Mouse (Mus musculus) embryonic facial prominence, embryonic 15.5 days (tissue): ENCODE measurements around the gene Btn2a2. TPM values are rescaled to one million over a fixed set of nuclear protein-coding genes. Genes with fewer than 3 reads are reported as not detected.

Experiments used
- ATAC-seq: fragments of 200-750 bp; cut with Nextera tagmentation; 2 replicates; pipeline ENCODE4 v1.8.0; 2017; ENCODE audit warnings: low read depth, moderate TSS enrichment; ENCODE audit not compliant: insufficient number of reproducible peaks, low FRiP score, low TSS enrichment
- H3K27ac ChIP-seq: fragments of 300-500 bp; sonication (generic); replicated peaks from 2 replicates; pipeline ENCODE4 v1.5.1; 2015; ENCODE audit warnings: mild to moderate bottlenecking, inconsistent platforms
- H3K27me3 ChIP-seq: fragments of 300-500 bp; sonication (generic); 2 replicates; pipeline ENCODE4 v1.6.1; 2015; ENCODE audit warnings: inconsistent platforms
- H3K36me3 ChIP-seq: fragments of 300-500 bp; sonication (generic); 2 replicates; pipeline ENCODE4 v1.6.1; 2015; ENCODE audit warnings: mild to moderate bottlenecking, inconsistent platforms
- H3K4me1 ChIP-seq: fragments of 300-500 bp; sonication (generic); 2 replicates; pipeline ENCODE4 v1.6.1; 2015; ENCODE audit warnings: inconsistent platforms
- H3K4me2 ChIP-seq: fragments of 300-500 bp; sonication (generic); replicated peaks from 2 replicates; pipeline ENCODE4 v1.6.1; 2015; ENCODE audit warnings: mild to moderate bottlenecking, inconsistent platforms
- H3K4me3 ChIP-seq: fragments of 300-500 bp; sonication (generic); replicated peaks from 2 replicates; pipeline ENCODE4 v1.5.1; 2015; ENCODE audit warnings: mild to moderate bottlenecking, inconsistent platforms
- H3K9ac ChIP-seq: fragments of 300-500 bp; sonication (generic); 2 replicates; pipeline ENCODE4 v1.6.1; 2015; ENCODE audit warnings: inconsistent platforms
- H3K9me3 ChIP-seq: fragments of 300-500 bp; sonication (generic); replicated peaks from 2 replicates; pipeline ENCODE4 v1.6.1; 2016; ENCODE audit warnings: inconsistent platforms
- WGBS: fragments of 180-500 bp; shearing (Covaris S2); methylation state at CpG from one replicate; pipeline ENCODE4 v1.1.7; 2015; 5-methylcytosine and 5-hydroxymethylcytosine counted together
- polyA plus RNA-seq: library from polyadenylated mRNA; unstranded; fragments of >200 nt; fragmentation: Nextera tagmentation; extraction: Ambion mirVana; gene quantifications from 2 replicates; pipeline ENCODE4 v1.2.1, GENCODE M21; 2015

The Btn2a2 gene
- polyA plus RNA-seq, 1 experiment from 2014 or later: 0.65 TPM

- Histone ChIP-seq H3K9ac (no peak overlapping the region), H3K27me3 (no peaks in the 10 kb centered on the region), H3K4me2 (peak overlapping the region; percentile 48), H3K4me3 (peak overlapping the region; percentile 26), H3K9me3 (no peaks in the 10 kb centered on the region), H3K36me3 (no peaks in the 10 kb centered on the region), H3K4me1 (peaks cover 17% of the 10 kb centered on the region; the same call in 1 of the 2 replicates), H3K27ac (no peak overlapping the region)
- 11% methylated on average over 14 of the region's 14 CpGs for WGBS
- ATAC-seq: no peak
Measured at GRCm38 (mm10) chr13:23505662-23506345, 17.1 kb upstream of the Btn2a2 start.

- Histone ChIP-seq H3K36me3 (no peaks in the 10 kb centered on the region), H3K27me3 (no peaks in the 10 kb centered on the region), H3K9me3 (no peaks in the 10 kb centered on the region), H3K27ac (no peak overlapping the region), H3K4me3 (no peak overlapping the region), H3K4me1 (peaks cover 22% of the 10 kb centered on the region; the same call in 1 of the 2 replicates), H3K4me2 (peak overlapping the region; percentile 19; the same call in 1 of the 2 replicates), H3K9ac (no peak overlapping the region)
- no peak for ATAC-seq
- 2% methylated on average over 9 of the region's 9 CpGs for WGBS
Measured at GRCm38 (mm10) chr13:23503797-23504196, 15.1 kb upstream of the Btn2a2 start.

GRCm38 (mm10) chr13:23502916-23503315, 14.3 kb upstream of the Btn2a2 start:
- no peak overlapping the region for H3K27ac ChIP-seq

GRCm38 (mm10) chr13:23502031-23502567, 13.4 kb upstream of the Btn2a2 start:
- H3K27me3 ChIP-seq: no peaks in the 10 kb centered on the region
- H3K27ac ChIP-seq: no peak overlapping the region
- H3K4me3 ChIP-seq: no peak overlapping the region
- H3K4me2 ChIP-seq: peak overlapping the region; percentile 9
- WGBS: 29% methylated on average over 9 of the region's 9 CpGs
- peaks cover 26% of the 10 kb centered on the region; the same call in 1 of the 2 replicates for H3K4me1 ChIP-seq
- no peak overlapping the region for H3K9ac ChIP-seq
- H3K9me3 ChIP-seq: no peaks in the 10 kb centered on the region
- no peaks in the 10 kb centered on the region for H3K36me3 ChIP-seq
- ATAC-seq: no peak

More at GRCm38 (mm10) chr13:23502916-23503315, 14.3 kb upstream of the Btn2a2 start:
- Histone ChIP-seq H3K9me3 (no peaks in the 10 kb centered on the region), H3K4me2 (no peak overlapping the region), H3K4me1 (peaks cover 29% of the 10 kb centered on the region; the same call in 1 of the 2 replicates), H3K9ac (no peak overlapping the region), H3K36me3 (no peaks in the 10 kb centered on the region), H3K4me3 (no peak overlapping the region), H3K27me3 (no peaks in the 10 kb centered on the region)
- 29% methylated on average over 4 of the region's 4 CpGs for WGBS
- ATAC-seq: no peak

GRCm38 (mm10) chr13:23501511-23501910, 12.9 kb upstream of the Btn2a2 start:
- H3K4me3 ChIP-seq: no peak overlapping the region
- no peak overlapping the region for H3K9ac ChIP-seq
- H3K27ac ChIP-seq: no peak overlapping the region
- H3K4me2 ChIP-seq: peak overlapping the region; percentile 9
- H3K27me3 ChIP-seq: no peaks in the 10 kb centered on the region
- 19% methylated on average over 5 of the region's 5 CpGs for WGBS
- no peak for ATAC-seq
- H3K9me3 ChIP-seq: no peaks in the 10 kb centered on the region
- H3K4me1 ChIP-seq: peaks cover 26% of the 10 kb centered on the region; the same call in 1 of the 2 replicates
- H3K36me3 ChIP-seq: no peaks in the 10 kb centered on the region

- Histone ChIP-seq H3K4me3 (no peak overlapping the region), H3K9ac (no peak overlapping the region), H3K4me1 (peaks cover 22% of the 10 kb centered on the region; the same call in 1 of the 2 replicates), H3K36me3 (no peaks in the 10 kb centered on the region), H3K27ac (no peak overlapping the region), H3K9me3 (no peaks in the 10 kb centered on the region), H3K27me3 (no peaks in the 10 kb centered on the region), H3K4me2 (no peak overlapping the region)
- WGBS: 4% methylated on average over 17 of the region's 17 CpGs
- ATAC-seq: 0 out of 2 replicates have a peak, but pooled peaks have one; percentile 50
Measured at GRCm38 (mm10) chr13:23500424-23501200, 12.0 kb upstream of the Btn2a2 start.

- Histone ChIP-seq H3K4me1 (peaks cover 15% of the 10 kb centered on the region; the same call in 1 of the 2 replicates), H3K27me3 (no peaks in the 10 kb centered on the region), H3K27ac (no peak overlapping the region), H3K36me3 (no peaks in the 10 kb centered on the region), H3K4me2 (no peak overlapping the region), H3K9ac (no peak overlapping the region), H3K9me3 (no peaks in the 10 kb centered on the region), H3K4me3 (no peak overlapping the region)
- WGBS: 11% methylated on average over 7 of the region's 7 CpGs
- ATAC-seq: no peak
Measured at GRCm38 (mm10) chr13:23499943-23500342, 11.3 kb upstream of the Btn2a2 start.

- H3K4me1 ChIP-seq: peaks cover 13% of the 10 kb centered on the region; the same call in 1 of the 2 replicates
- peak overlapping the region; percentile 34 for H3K4me3 ChIP-seq
Measured at GRCm38 (mm10) chr13:23498653-23499052, 10.0 kb upstream of the Btn2a2 start.

GRCm38 (mm10) chr13:23497656-23498321, 9.1 kb upstream of the Btn2a2 start:
- peak overlapping the region; percentile 34 for H3K4me3 ChIP-seq
- no peaks in the 10 kb centered on the region for H3K27me3 ChIP-seq
- H3K9me3 ChIP-seq: no peaks in the 10 kb centered on the region
- no peak overlapping the region for H3K27ac ChIP-seq
- no peak overlapping the region for H3K9ac ChIP-seq
- H3K4me1 ChIP-seq: peaks cover 11% of the 10 kb centered on the region; the same call in 1 of the 2 replicates
- H3K36me3 ChIP-seq: no peaks in the 10 kb centered on the region
- ATAC-seq: no peak
- peak overlapping the region; percentile 41 for H3K4me2 ChIP-seq
- WGBS: 6% methylated on average over 19 of the region's 19 CpGs

More at GRCm38 (mm10) chr13:23498653-23499052, 10.0 kb upstream of the Btn2a2 start:
- Histone ChIP-seq H3K27me3 (no peaks in the 10 kb centered on the region), H3K9me3 (no peaks in the 10 kb centered on the region), H3K36me3 (no peaks in the 10 kb centered on the region), H3K9ac (no peak overlapping the region), H3K4me2 (peak overlapping the region; percentile 41), H3K27ac (no peak overlapping the region)
- WGBS: 4% methylated on average over 10 of the region's 10 CpGs
- ATAC-seq: no peak

GRCm38 (mm10) chr13:23495526-23495925, 6.9 kb upstream of the Btn2a2 start:
- whole genome bisulfite sequencing: 71% methylated on average over 6 of the region's 6 CpGs
- H3K36me3 ChIP-seq: no peaks in the 10 kb centered on the region
- H3K4me1 ChIP-seq: peaks cover 16% of the 10 kb centered on the region; the same call in 1 of the 2 replicates
- H3K9me3 ChIP-seq: no peaks in the 10 kb centered on the region
- no peak for ATAC-seq
- H3K4me2 ChIP-seq: no peak overlapping the region
- no peak overlapping the region for H3K27ac ChIP-seq
- no peak overlapping the region for H3K9ac ChIP-seq
- no peak overlapping the region for H3K4me3 ChIP-seq
- H3K27me3 ChIP-seq: no peaks in the 10 kb centered on the region
